Mouse (Mus musculus): ENCODE data around the gene Prickle3.
"Not testable (repeated sequence)": the region's sequence is repeated elsewhere in the genome, so short reads cannot be mapped to it uniquely, and the experiment has no call there.

The Prickle3 gene

GRCm38 (mm10) chrX:7670921-7671623, 14.0 kb downstream of the Prickle3 start, which contains the start of gene Plp2:
Gene Plp2 (minus strand): TSS chrX:7671390.
- no peak for DNase-seq (ENCODE audit: low spot score)

DNA sequence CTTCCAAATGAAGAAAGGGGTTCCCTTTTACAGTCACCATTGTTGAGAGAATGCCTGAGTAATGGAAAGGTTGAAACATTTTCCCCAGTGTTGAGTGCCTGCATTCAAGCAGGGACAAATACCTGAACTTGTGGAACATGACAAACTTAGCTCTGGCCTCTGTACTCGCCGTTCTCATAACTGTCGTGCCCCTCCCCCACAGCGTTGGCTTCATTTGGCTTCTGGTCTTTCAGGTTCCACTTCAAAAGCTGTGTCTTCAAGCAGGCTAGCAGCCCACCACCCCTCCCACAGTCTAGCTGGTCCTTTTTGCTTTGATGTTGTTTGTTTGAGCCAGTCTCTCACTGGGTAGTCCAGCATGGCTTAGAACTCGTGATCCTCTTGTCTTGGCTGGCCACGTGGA, 15.7 kb downstream of the Prickle3 start:
- no peak for DNase-seq (ENCODE audit: low spot score)

DNA sequence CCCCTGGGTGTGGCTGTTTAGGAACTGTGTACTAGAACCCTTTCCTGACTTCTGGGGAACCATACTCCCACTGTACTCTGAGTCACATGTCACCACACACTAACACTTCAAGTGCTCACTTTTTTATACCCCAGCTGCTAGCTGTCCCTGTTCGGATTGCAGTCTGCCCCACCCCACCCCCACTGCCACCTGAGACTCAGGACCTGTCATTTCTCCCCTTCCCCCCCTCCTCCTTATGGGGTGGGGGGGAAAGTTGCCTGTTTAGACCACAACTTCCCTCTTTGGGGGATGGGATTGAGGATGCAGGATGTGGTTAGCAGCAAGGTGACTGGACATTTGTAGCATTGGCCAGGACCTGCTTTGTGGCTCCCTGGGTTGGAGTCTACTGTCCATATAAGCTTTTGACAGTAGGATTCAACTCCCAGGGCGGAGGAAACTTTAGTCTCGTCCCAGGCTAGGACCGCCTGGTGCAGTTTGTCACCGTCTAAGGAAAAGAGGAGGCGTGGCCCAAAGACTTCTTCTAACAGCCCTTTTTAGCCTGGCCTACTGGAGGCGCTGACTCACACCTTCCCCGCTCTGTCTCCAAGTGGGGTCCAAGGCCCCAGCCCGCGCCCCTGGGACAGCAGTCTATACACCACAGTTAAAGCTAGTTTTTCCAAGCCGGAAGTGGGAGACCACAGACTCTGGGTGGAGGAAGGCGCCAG, 16.7 kb downstream of the Prickle3 start:
- no peak for DNase-seq (ENCODE audit: low spot score)

- DNase-seq (ENCODE audit: low spot score) = no peak
Observed at GRCm38 (mm10) chrX:7674284-7675000, 17.4 kb downstream of the Prickle3 start.

DNA sequence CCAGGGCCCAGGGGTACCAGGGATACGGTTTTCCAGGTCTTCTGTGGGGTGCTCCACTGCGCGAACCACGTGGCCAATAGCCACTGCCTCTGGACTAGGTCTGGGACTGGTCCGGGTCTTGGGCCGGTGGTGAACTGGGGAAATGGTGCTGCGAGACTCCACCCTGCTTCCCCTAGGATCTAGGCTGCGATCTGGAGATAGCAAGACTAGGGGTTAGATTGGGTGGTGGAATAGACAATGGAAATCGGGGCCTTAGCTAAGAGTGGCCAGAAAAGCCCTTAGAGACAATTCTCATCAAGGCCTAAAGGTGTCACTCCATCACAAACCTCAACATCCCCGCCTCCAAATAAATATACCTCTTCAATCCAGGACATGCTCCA, 17.9 kb downstream of the Prickle3 start:
- no peak for DNase-seq (ENCODE audit: low spot score)

- DNase-seq (ENCODE audit: low spot score) = no peak
Observed at GRCm38 (mm10) chrX:7678986-7679385, 21.9 kb downstream of the Prickle3 start.

GRCm38 (mm10) chrX:7679405-7680056, 22.5 kb downstream of the Prickle3 start:
- peak; percentile 83 for DNase-seq (ENCODE audit: low spot score)

DNA sequence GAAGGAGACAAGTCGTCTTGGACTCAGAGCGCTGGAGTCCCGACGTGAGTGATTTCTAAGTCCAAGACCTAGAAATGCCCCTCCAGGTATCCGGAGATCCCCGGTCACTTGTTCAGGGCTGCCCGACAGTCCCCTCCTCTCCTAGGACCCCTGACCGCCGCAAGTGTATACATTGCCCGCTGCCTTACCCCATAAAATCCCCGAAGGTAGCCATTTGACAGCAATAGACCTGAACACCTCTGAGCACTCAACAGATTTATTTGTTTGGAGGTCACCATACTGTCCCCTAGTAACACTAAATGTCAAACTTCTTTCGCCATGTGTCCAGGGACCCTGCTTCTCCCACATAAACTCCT, 23.0 kb downstream of the Prickle3 start:
- DNase-seq (ENCODE audit: low spot score) = no peak

GRCm38 (mm10) chrX:7680864-7681263, 23.8 kb downstream of the Prickle3 start, which contains the start of gene Magix:
Gene Magix (minus strand): TSS chrX:7681251.
- no peak for DNase-seq (ENCODE audit: low spot score)

DNA sequence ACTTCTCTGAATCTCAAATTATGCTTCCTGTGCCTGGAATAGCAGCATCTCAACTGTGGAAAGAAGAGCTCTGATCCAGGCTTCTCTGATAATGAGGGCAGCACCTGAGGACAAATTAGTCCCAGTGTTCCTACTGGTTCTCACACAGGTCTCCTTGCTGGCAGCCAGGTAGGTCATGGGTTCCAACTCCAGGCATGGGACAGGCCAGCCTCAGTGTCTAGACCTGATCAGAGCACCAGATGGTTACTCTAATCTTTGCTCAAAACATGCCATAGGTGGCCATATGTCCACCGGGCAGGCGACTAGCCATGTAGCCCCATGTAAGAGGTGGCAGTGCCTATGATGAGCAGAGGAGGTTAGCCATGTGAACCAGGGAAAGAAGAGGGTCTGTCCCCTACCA, 31.3 kb downstream of the Prickle3 start:
- no peak for DNase-seq (ENCODE audit: low spot score)

DNA sequence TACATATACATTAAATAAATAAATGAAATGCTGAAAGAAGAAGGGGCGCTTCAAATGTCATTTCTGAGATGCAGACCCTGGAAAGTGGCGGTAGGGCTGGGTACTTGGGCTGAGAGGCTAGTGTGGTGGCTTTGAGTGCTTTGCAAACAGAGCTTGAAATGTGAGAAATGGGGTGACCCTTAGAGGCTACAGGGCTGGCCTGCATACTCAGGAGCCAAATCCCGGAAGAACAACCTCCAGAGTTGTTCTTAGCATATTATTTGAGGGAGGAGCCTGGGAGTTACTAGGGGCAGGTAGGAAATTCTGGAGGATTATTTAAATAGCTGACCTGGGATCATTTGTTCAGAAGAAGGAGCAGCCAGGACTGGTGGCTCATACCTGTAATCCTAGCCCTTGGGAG, 33.4 kb downstream of the Prickle3 start:
- no peak for DNase-seq (ENCODE audit: low spot score)

DNA sequence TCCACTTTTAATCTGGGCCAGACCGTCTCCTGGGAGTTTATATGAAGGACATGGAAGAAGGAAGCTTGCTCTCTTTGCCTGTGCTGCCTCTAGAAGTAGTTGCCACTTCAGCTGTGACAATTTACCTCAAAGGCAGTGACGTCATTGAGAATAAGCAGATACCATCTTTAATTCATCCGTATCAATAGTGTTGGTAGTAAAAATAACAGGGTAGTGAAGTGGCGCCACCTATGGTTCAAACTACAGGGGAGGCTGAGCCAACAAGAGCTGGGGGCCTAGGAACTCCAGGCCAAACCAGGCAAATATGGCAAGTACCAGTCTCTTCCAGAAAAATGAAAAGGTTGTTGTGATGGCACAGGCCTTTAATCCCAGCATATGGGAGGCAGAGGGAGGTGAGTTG, 35.8 kb downstream of the Prickle3 start:
- DNase-seq (ENCODE audit: low spot score) = no peak

DNA sequence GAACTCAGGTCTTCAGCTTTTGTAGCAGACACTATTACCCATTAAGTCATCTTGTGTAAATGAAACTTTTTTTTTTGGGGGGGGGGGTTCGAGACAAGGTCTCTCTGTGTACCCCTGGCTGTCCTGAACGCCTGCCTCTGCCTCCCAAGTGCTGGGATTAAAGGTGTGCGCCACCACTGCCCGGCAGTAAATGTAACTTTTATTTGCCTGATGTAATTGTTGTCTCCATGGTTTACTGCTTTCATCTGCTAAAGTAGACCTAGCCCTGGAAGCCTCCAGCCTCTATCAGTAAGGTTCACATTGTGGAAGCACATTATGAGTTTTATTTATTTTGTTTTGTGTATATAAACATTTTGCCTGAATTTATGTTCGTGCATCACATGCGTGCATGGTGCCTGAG, 39.5 kb downstream of the Prickle3 start:
- DNase-seq (ENCODE audit: low spot score) = no peak

GRCm38 (mm10) chrX:7696954-7697381, 39.9 kb downstream of the Prickle3 start, which contains the start of gene Gpkow:
Gene Gpkow (plus strand): TSS chrX:7697131.
- DNase-seq (ENCODE audit: low spot score) = peak; percentile 38

GRCm38 (mm10) chrX:7713764-7714134, 56.7 kb downstream of the Prickle3 start:
- not testable (repeated sequence) for DNase-seq (ENCODE audit: low spot score)

GRCm38 (mm10) chrX:7714135-7714899, 57.3 kb downstream of the Prickle3 start, which contains the start of gene Wdr45:
Gene Wdr45 (plus strand): TSS chrX:7714333.
- DNase-seq (ENCODE audit: low spot score) = peak; percentile 73

- DNase-seq (ENCODE audit: low spot score) = not testable (repeated sequence)
Observed at GRCm38 (mm10) chrX:7716058-7716457, 59.0 kb downstream of the Prickle3 start.

Measured in ovary, postnatal 14 days (tissue).